Comparison of ENCODE assay signal across 24 mouse cellular contexts in the genomic region with DNA sequence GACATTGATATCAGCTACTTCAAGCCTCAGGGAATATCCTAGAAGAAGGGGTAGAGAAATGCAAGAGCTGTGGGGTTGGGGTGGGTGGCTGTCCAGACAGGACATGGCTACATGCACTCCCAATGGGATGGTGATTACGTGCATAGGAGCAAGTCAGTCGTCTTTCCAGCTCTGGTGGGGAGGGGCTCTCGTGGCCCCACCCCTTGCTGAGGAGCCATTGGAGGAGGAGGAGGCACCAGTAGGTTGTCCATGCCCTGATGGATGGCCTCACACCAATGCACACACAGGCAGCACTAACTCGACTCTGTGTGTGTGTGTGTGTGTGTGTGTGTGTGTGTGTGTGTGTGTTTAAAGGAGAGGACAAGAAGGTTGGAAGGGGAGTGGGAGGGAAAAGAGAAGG. TPM values are rescaled to one million over a fixed set of nuclear protein-coding genes. Genes with fewer than 3 reads are reported as not detected.
"Had no signal": no experiment of that assay in that cellular context is flagged by ENCODE, and none has a peak within 500 bp of the region (broad histone marks: within the 10 kb centered on the region; RNA-seq: fewer than 3 reads in every experiment).

No protein-coding gene starts in this region.

- H3K36me3 ChIP-seq: hindbrain, embryonic 13.5 days; hindbrain, embryonic 15.5 days had no signal

- H3K27me3 ChIP-seq: heart, embryonic 13.5 days; heart, embryonic 15.5 days; hindbrain, embryonic 13.5 days; hindbrain, embryonic 15.5 days; kidney, embryonic 15.5 days; limb, embryonic 13.5 days; limb, embryonic 15.5 days; liver, embryonic 12.5 days had no signal

- H3K4me3 ChIP-seq: heart, embryonic 13.5 days; heart, embryonic 15.5 days; hindbrain, embryonic 13.5 days; hindbrain, embryonic 15.5 days; kidney, embryonic 15.5 days; limb, embryonic 13.5 days; limb, embryonic 15.5 days; liver, embryonic 12.5 days had no signal

- H3K27ac ChIP-seq: heart, embryonic 13.5 days; heart, embryonic 15.5 days; hindbrain, embryonic 13.5 days; hindbrain, embryonic 15.5 days; hindbrain, postnatal 0 days; kidney, embryonic 15.5 days; kidney, postnatal 0 days; limb, embryonic 15.5 days; liver, embryonic 12.5 days; liver, embryonic 14.5 days had no signal

- H3K9me3 ChIP-seq: heart, embryonic 13.5 days; heart, embryonic 15.5 days; hindbrain, embryonic 13.5 days; hindbrain, embryonic 15.5 days; kidney, embryonic 15.5 days; limb, embryonic 13.5 days; limb, embryonic 15.5 days; liver, embryonic 12.5 days had no signal

- DNase-seq: gastrocnemius, postnatal 14 days; gastrocnemius, postnatal 36 days; heart, adult 18-20 months; heart, postnatal 14 days; heart, postnatal 36 days; kidney, adult 11 months; kidney, adult 2 months; kidney, adult 9 months; kidney, postnatal 14 days; kidney, postnatal 36 days; layer of hippocampus, adult 9-11 months; layer of hippocampus, postnatal 36 days had no signal

- H3K9ac ChIP-seq: heart, embryonic 13.5 days; heart, embryonic 15.5 days; hindbrain, embryonic 13.5 days; hindbrain, embryonic 15.5 days; kidney, embryonic 15.5 days; limb, embryonic 13.5 days; limb, embryonic 15.5 days; liver, embryonic 12.5 days; liver, embryonic 14.5 days had no signal

- ATAC-seq: hindbrain, postnatal 0 days; liver, embryonic 12.5 days had no signal

- H3K4me1 ChIP-seq: heart, embryonic 13.5 days; heart, embryonic 15.5 days; hindbrain, embryonic 13.5 days; hindbrain, embryonic 15.5 days; kidney, embryonic 15.5 days; limb, embryonic 13.5 days; limb, embryonic 15.5 days; liver, embryonic 12.5 days had no signal

RNA-seq across cellular contexts. Expression of gene Fbln7, which starts 57.4 kb away (rescaled TPM):
- total RNA-seq: hematopoietic stem cell, adult 5-6 weeks had no signal
